In genomic region chr15:79437541-79438208, GRCm38 (mm10) we compare ENCODE assay signal across 13 mouse cellular contexts. TPM values are rescaled to one million over a fixed set of nuclear protein-coding genes. Genes with fewer than 3 reads are reported as not detected.
DNase-seq lines count a peak whose midpoint lies in the region; ATAC-seq and TF ChIP-seq lines count a peak whose summit lies in the region.
"Had no signal": no experiment of that assay in that cellular context is flagged by ENCODE, and none has a peak within 500 bp of the region (broad histone marks: within the 10 kb centered on the region; RNA-seq: fewer than 3 reads in every experiment).

No protein-coding gene starts in this region.

- H3K4me2 ChIP-seq in intestine, postnatal 0 days (replicated peaks; ENCODE audit: low read depth) = no peak overlapping the region
- H3K4me2 ChIP-seq in intestine, embryonic 15.5 days (replicated peaks) = no peak overlapping the region
- H3K4me2 ChIP-seq in midbrain, embryonic 14.5 days (ENCODE audit: low read length) = 0 out of 2 replicates have a peak overlapping the region, but pooled peaks have one; percentile 12
- no peak overlapping the region for H3K4me2 ChIP-seq in midbrain, postnatal 0 days (ENCODE audit: low read depth, low read length, poor library complexity, severe bottlenecking)

- 82% methylated on average over 12 of the region's 12 CpGs for WGBS in intestine, postnatal 0 days
- 84% methylated on average over 12 of the region's 12 CpGs for WGBS in intestine, embryonic 15.5 days
- WGBS in midbrain, embryonic 14.5 days = 92% methylated on average over 12 of the region's 12 CpGs
- 91% methylated on average over 12 of the region's 12 CpGs for WGBS in midbrain, postnatal 0 days
- WGBS in limb, embryonic 10.5 days = 84% methylated on average over 12 of the region's 12 CpGs

- H3K9ac ChIP-seq in intestine, postnatal 0 days (ENCODE audit: low read depth, low read length) = no peak overlapping the region
- no peak overlapping the region for H3K9ac ChIP-seq in intestine, embryonic 15.5 days
- no peak overlapping the region for H3K9ac ChIP-seq in midbrain, embryonic 14.5 days (replicated peaks; ENCODE audit: low read length)
- H3K9ac ChIP-seq in midbrain, postnatal 0 days (replicated peaks; ENCODE audit: low read length, poor library complexity, severe bottlenecking) = no peak overlapping the region; the same call in 1 of the 2 replicates
- H3K9ac ChIP-seq: liver, postnatal 0 days had no signal

- H3K4me1 ChIP-seq in intestine, postnatal 0 days (replicated peaks; ENCODE audit: control insufficient read depth, insufficient read depth, low read length) = 0 out of 2 replicates have a peak, but pooled peaks cover 7% of the 10 kb centered on the region
- H3K4me1 ChIP-seq in intestine, embryonic 15.5 days (replicated peaks) = peaks cover 68% of the 10 kb centered on the region
- H3K4me1 ChIP-seq in midbrain, embryonic 14.5 days (ENCODE audit: control insufficient read depth, insufficient read depth, low read length) = peaks cover 62% of the 10 kb centered on the region
- peaks cover 29% of the 10 kb centered on the region for H3K4me1 ChIP-seq in midbrain, postnatal 0 days (ENCODE audit: insufficient read depth, low read length)
- H3K4me1 ChIP-seq in limb, embryonic 10.5 days = peaks cover 60% of the 10 kb centered on the region

- ATAC-seq in intestine, postnatal 0 days = no peak
- ATAC-seq in intestine, embryonic 15.5 days = no peak
- ATAC-seq in midbrain, embryonic 14.5 days (ENCODE audit: low FRiP score, low TSS enrichment) = no peak
- no peak for ATAC-seq in midbrain, postnatal 0 days (ENCODE audit: low FRiP score)
- ATAC-seq: hindbrain, postnatal 0 days; liver, postnatal 0 days had no signal

- no peaks in the 10 kb centered on the region for H3K9me3 ChIP-seq in intestine, postnatal 0 days (ENCODE audit: control insufficient read depth)
- H3K9me3 ChIP-seq in intestine, embryonic 15.5 days = no peaks in the 10 kb centered on the region
- no peaks in the 10 kb centered on the region for H3K9me3 ChIP-seq in midbrain, embryonic 14.5 days (ENCODE audit: control insufficient read depth, low read length)
- no peaks in the 10 kb centered on the region for H3K9me3 ChIP-seq in midbrain, postnatal 0 days (ENCODE audit: low read length)
- no peaks in the 10 kb centered on the region; the same call in 1 of the 2 replicates for H3K9me3 ChIP-seq in limb, embryonic 10.5 days (replicated peaks)

- intact Hi-C loops in gastrocnemius, adult 2 months (cut with DNase I) = loop anchor here (2.0 kb wide), 2 partner anchors 17 to 35 kb away; partner anchors contain the start of gene Tmem184b
- intact Hi-C loops in left cerebral cortex, adult 2 months (cut with DNase I) = no loop called here

- H3K27me3 ChIP-seq in intestine, postnatal 0 days (replicated peaks; ENCODE audit: control insufficient read depth, insufficient read depth, low read length) = no peaks in the 10 kb centered on the region
- H3K27me3 ChIP-seq in intestine, embryonic 15.5 days (replicated peaks) = no peaks in the 10 kb centered on the region
- H3K27me3 ChIP-seq in midbrain, embryonic 14.5 days (ENCODE audit: control insufficient read depth, insufficient read depth, low read length) = no peaks in the 10 kb centered on the region
- no peaks in the 10 kb centered on the region for H3K27me3 ChIP-seq in midbrain, postnatal 0 days (ENCODE audit: insufficient read depth, low read length)
- H3K27me3 ChIP-seq in limb, embryonic 10.5 days (ENCODE audit: low read depth, poor library complexity, severe bottlenecking) = no peaks in the 10 kb centered on the region
- H3K27me3 ChIP-seq: limb, embryonic 12.5 days had no signal

- DNase-seq in gastrocnemius, adult 2 months = no peak
- DNase-seq in gastrocnemius, adult 8-10 months (ENCODE audit: low spot score in 2 of 2) = no peak
- DNase-seq in midbrain, embryonic 14.5 days = no peak
- DNase-seq in midbrain, postnatal 0 days (ENCODE audit: low spot score) = no peak
- no peak for DNase-seq in limb, embryonic 10.5 days (ENCODE audit: low spot score)
- no peak for DNase-seq in left cerebral cortex, adult 2 months (ENCODE audit: extremely low spot score in 1 of 2, low spot score in 2 of 2)
- DNase-seq: B cell, adult 2 months; cerebellum, adult 9-11 months; liver, postnatal 0 days had no signal

- H3K36me3 ChIP-seq in intestine, postnatal 0 days (ENCODE audit: control insufficient read depth, insufficient read depth) = 0 out of 2 replicates have a peak, but pooled peaks cover 3% of the 10 kb centered on the region
- H3K36me3 ChIP-seq in intestine, embryonic 15.5 days = peaks cover 29% of the 10 kb centered on the region
- H3K36me3 ChIP-seq in midbrain, embryonic 14.5 days (ENCODE audit: control insufficient read depth, insufficient read depth, low read length) = peaks cover 58% of the 10 kb centered on the region
- H3K36me3 ChIP-seq in midbrain, postnatal 0 days (ENCODE audit: insufficient read depth, low read length) = peaks cover 28% of the 10 kb centered on the region
- peaks cover 76% of the 10 kb centered on the region for H3K36me3 ChIP-seq in limb, embryonic 10.5 days

- peak overlapping the region; percentile 99 for H3K27ac ChIP-seq in gastrocnemius, adult 2 months
- 0 out of 2 replicates have a peak overlapping the region, but pooled peaks have one; percentile 50 for H3K27ac ChIP-seq in intestine, postnatal 0 days (ENCODE audit: low read depth, low read length)
- no peak overlapping the region for H3K27ac ChIP-seq in intestine, embryonic 15.5 days
- no peak overlapping the region for H3K27ac ChIP-seq in midbrain, embryonic 14.5 days (replicated peaks; ENCODE audit: low read depth, low read length)
- H3K27ac ChIP-seq in midbrain, postnatal 0 days (ENCODE audit: low read depth, low read length) = no peak overlapping the region
- no peak overlapping the region for H3K27ac ChIP-seq in limb, embryonic 10.5 days
- H3K27ac ChIP-seq in left cerebral cortex, adult 2 months = no peak overlapping the region
- H3K27ac ChIP-seq: hindbrain, postnatal 0 days; limb, embryonic 12.5 days had no signal

- TF ChIP-seq CTCF in gastrocnemius, adult 2 months (IDR thresholded peaks at IDR 0.05) = no peak
- TF ChIP-seq CTCF in intestine, postnatal 0 days (IDR thresholded peaks at IDR 0.05; ENCODE audit: low read depth) = no peak
- no peak for TF ChIP-seq CTCF in midbrain, postnatal 0 days (IDR thresholded peaks at IDR 0.05)
- TF ChIP-seq CTCF in left cerebral cortex, adult 2 months (IDR thresholded peaks at IDR 0.05) = no peak

- peak overlapping the region; percentile 96; the same call in 1 of the 2 replicates for H3K4me3 ChIP-seq in gastrocnemius, adult 2 months
- no peak overlapping the region for H3K4me3 ChIP-seq in intestine, postnatal 0 days (ENCODE audit: low read depth, low read length)
- no peak overlapping the region for H3K4me3 ChIP-seq in intestine, embryonic 15.5 days (replicated peaks)
- no peak overlapping the region for H3K4me3 ChIP-seq in midbrain, embryonic 14.5 days (replicated peaks; ENCODE audit: low read depth, low read length)
- no peak overlapping the region for H3K4me3 ChIP-seq in midbrain, postnatal 0 days (ENCODE audit: low read depth, low read length)
- H3K4me3 ChIP-seq in limb, embryonic 10.5 days = 0 out of 2 replicates have a peak overlapping the region, but pooled peaks have one; percentile 98
- no peak overlapping the region for H3K4me3 ChIP-seq in left cerebral cortex, adult 2 months

RNA-seq across cellular contexts. Expression of gene Csnk1e, which starts 17.7 kb away (rescaled TPM):
- 10 to 100 TPM; 41.8 to 61.4 TPM for total RNA-seq in gastrocnemius, adult 2 months (2021)
- total RNA-seq in gastrocnemius, adult 8-10 months (2022) = 10 to 100 TPM; 54.1 to 61.3 (median 59.2) TPM
- 18.2 and 25.7 TPM in 2 replicates for polyA plus RNA-seq in intestine, postnatal 0 days (2015; fragmentation: Nextera tagmentation; extraction: Ambion mirVana)
- 59.1 and 61.8 TPM in 2 replicates for polyA plus RNA-seq in intestine, embryonic 15.5 days (2015; fragmentation: Nextera tagmentation; extraction: Ambion mirVana)
- 225 and 226 TPM in 2 replicates for polyA plus RNA-seq in midbrain, embryonic 14.5 days (2014; fragmentation: Nextera tagmentation; extraction: Ambion mirVana)
- total RNA-seq in midbrain, postnatal 0 days (2014; rRNA removed) = 378 and 384 TPM in 2 replicates
- 153 and 195 TPM in 2 replicates for polyA plus RNA-seq in midbrain, postnatal 0 days (2015; fragmentation: Nextera tagmentation; extraction: Ambion mirVana)
- 152 and 170 TPM in 2 replicates for polyA plus RNA-seq in limb, embryonic 10.5 days (2016; fragmentation: Nextera tagmentation; extraction: Ambion mirVana)
- 100 to 1,000 TPM; 153 to 159 TPM for total RNA-seq in left cerebral cortex, adult 2 months (2021)

RNA-seq across cellular contexts. Expression of gene Tmem184b, which starts 34.3 kb away (rescaled TPM):
- total RNA-seq in gastrocnemius, adult 2 months (2021) = 10 to 100 TPM; 26.1 to 36.7 TPM
- 10 to 100 TPM; 18.6 to 28.1 (median 21.8) TPM for total RNA-seq in gastrocnemius, adult 8-10 months (2022)
- polyA plus RNA-seq in intestine, postnatal 0 days (2015; fragmentation: Nextera tagmentation; extraction: Ambion mirVana) = 32.7 and 34.1 TPM in 2 replicates
- 49.4 and 51.0 TPM in 2 replicates for polyA plus RNA-seq in intestine, embryonic 15.5 days (2015; fragmentation: Nextera tagmentation; extraction: Ambion mirVana)
- 32.2 and 36.6 TPM in 2 replicates for polyA plus RNA-seq in midbrain, embryonic 14.5 days (2014; fragmentation: Nextera tagmentation; extraction: Ambion mirVana)
- total RNA-seq in midbrain, postnatal 0 days (2014; rRNA removed) = 54.9 and 75.7 TPM in 2 replicates
- 30.1 and 33.3 TPM in 2 replicates for polyA plus RNA-seq in midbrain, postnatal 0 days (2015; fragmentation: Nextera tagmentation; extraction: Ambion mirVana)
- polyA plus RNA-seq in limb, embryonic 10.5 days (2016; fragmentation: Nextera tagmentation; extraction: Ambion mirVana) = 63.5 and 74.8 TPM in 2 replicates
- 10 to 100 TPM; 73.7 to 82.2 TPM for total RNA-seq in left cerebral cortex, adult 2 months (2021)

Comparison
In these comparisons a context has a peak if more than half of its experiments do, and no peak if none do; other contexts are left out.
1. H3K27ac ChIP-seq: peak in gastrocnemius, adult 2 months (single experiment) and intestine, postnatal 0 days (single experiment); none in intestine, embryonic 15.5 days (single experiment), midbrain, embryonic 14.5 days (single experiment), midbrain, postnatal 0 days (single experiment), limb, embryonic 10.5 days (single experiment) and left cerebral cortex, adult 2 months (single experiment).
2. H3K4me3 ChIP-seq: peak in gastrocnemius, adult 2 months (single experiment) and limb, embryonic 10.5 days (single experiment); none in intestine, postnatal 0 days (single experiment), intestine, embryonic 15.5 days (single experiment), midbrain, embryonic 14.5 days (single experiment), midbrain, postnatal 0 days (single experiment) and left cerebral cortex, adult 2 months (single experiment).